Mouse (Mus musculus): ENCODE results near the gene Tbc1d2.

DNA sequence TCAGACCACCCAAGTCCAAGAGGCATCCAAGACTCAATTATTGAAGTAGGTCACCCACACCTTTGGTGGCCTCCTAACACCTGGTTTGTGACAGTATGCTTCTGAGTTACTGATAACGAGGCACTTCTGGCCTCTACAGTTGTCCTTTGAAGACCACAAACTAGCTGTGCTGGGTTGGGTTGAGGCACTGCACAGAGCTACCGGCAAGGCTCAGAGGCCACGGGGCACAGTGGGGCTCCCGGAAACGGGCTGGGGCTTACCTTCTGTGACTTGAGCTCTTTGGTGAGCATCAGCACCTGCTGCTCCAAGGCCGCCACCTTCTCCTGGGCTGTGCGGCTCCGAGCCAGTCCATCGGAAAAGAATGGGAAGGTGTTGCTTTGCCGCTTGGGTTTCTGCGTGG is 21.9 kb downstream of the Tbc1d2 start:
- TF ChIP-seq POLR2A (IDR thresholded peaks at IDR 0.05; ENCODE audit: low read depth, low read length): no peak
- no peak for TF ChIP-seq CTCF (IDR thresholded peaks at IDR 0.05; ENCODE audit: extremely low read depth, insufficient read length, insufficient replicate concordance, low read depth, low read length)
